Mouse (Mus musculus): ENCODE results near the gene Kcnk18. TPM values are rescaled to one million over a fixed set of nuclear protein-coding genes. Genes with fewer than 3 reads are reported as not detected.

The Kcnk18 gene
- total RNA-seq, 2 experiments from 2014 or later: not detected

GRCm38 (mm10) chr19:59216891-59217290, 2.1 kb upstream of the Kcnk18 start:
- intact Hi-C loops (cut with DNase I): no loop called here
- no peak for DNase-seq

- intact Hi-C loops (cut with DNase I): no loop called here
- DNase-seq: no peak
These were observed 2.1 kb downstream of the Kcnk18 start for GRCm38 (mm10) chr19:59221131-59221530.

- intact Hi-C loops (cut with DNase I): no loop called here
- no peak for DNase-seq
These were observed 9.4 kb downstream of the Kcnk18 start for GRCm38 (mm10) chr19:59228376-59228775.

- intact Hi-C loops (cut with DNase I): no loop called here
These were observed 13.8 kb downstream of the Kcnk18 start for GRCm38 (mm10) chr19:59232786-59233185.

GRCm38 (mm10) chr19:59235001-59235400, 16.0 kb downstream of the Kcnk18 start:
- DNase-seq: no peak
- intact Hi-C loops (cut with DNase I): no loop called here

More at GRCm38 (mm10) chr19:59232786-59233185, 13.8 kb downstream of the Kcnk18 start:
- no peak for DNase-seq

GRCm38 (mm10) chr19:59236046-59236445, 17.0 kb downstream of the Kcnk18 start:
- intact Hi-C loops (cut with DNase I): no loop called here
- no peak for DNase-seq

- intact Hi-C loops (cut with DNase I): no loop called here
- DNase-seq: no peak
These were observed 19.6 kb downstream of the Kcnk18 start for GRCm38 (mm10) chr19:59238630-59239029.

- intact Hi-C loops (cut with DNase I): no loop called here
- peak; percentile 70 to 87 for DNase-seq
These were observed 20.3 kb downstream of the Kcnk18 start for GRCm38 (mm10) chr19:59239124-59239817.

- DNase-seq: no peak
- intact Hi-C loops (cut with DNase I): loop anchor here (5.0 to 10.0 kb wide), 2 partner anchors 75 to 143 kb away; no protein-coding TSS in a partner anchor
These were observed 23.0 kb downstream of the Kcnk18 start for GRCm38 (mm10) chr19:59241987-59242386.

GRCm38 (mm10) chr19:59243057-59243456, 24.0 kb downstream of the Kcnk18 start:
- DNase-seq: no peak
- intact Hi-C loops (cut with DNase I): loop anchor here (5.0 to 10.0 kb wide), 2 partner anchors 74 to 142 kb away; no protein-coding TSS in a partner anchor

GRCm38 (mm10) chr19:59248144-59248543, 29.1 kb downstream of the Kcnk18 start:
- DNase-seq: no peak
- intact Hi-C loops (cut with DNase I): loop anchor here (5.0 to 10.0 kb wide), 2 partner anchors 54 to 137 kb away; no protein-coding TSS in a partner anchor

- DNase-seq: no peak
- intact Hi-C loops (cut with DNase I): loop anchor here (5.0 to 10.0 kb wide), 2 partner anchors 54 to 136 kb away; no protein-coding TSS in a partner anchor
These were observed 29.7 kb downstream of the Kcnk18 start for GRCm38 (mm10) chr19:59248553-59249286.

GRCm38 (mm10) chr19:59252651-59253050, 33.6 kb downstream of the Kcnk18 start:
- no peak for DNase-seq
- intact Hi-C loops (cut with DNase I): no loop called here

- DNase-seq: no peak
- intact Hi-C loops (cut with DNase I): no loop called here
These were observed 40.6 kb downstream of the Kcnk18 start for GRCm38 (mm10) chr19:59259633-59260032.

- no peak for DNase-seq
- intact Hi-C loops (cut with DNase I): no loop called here
These were observed 41.9 kb downstream of the Kcnk18 start, which contains the start of gene Slc18a2 for GRCm38 (mm10) chr19:59260718-59261442. TSS of gene Slc18a2 (plus strand) at chr19:59260896.

GRCm38 (mm10) chr19:59261604-59262003, 42.6 kb downstream of the Kcnk18 start:
- no peak for DNase-seq
- intact Hi-C loops (cut with DNase I): no loop called here

GRCm38 (mm10) chr19:59263171-59263570, 44.2 kb downstream of the Kcnk18 start:
- intact Hi-C loops (cut with DNase I): no loop called here
- DNase-seq: no peak

GRCm38 (mm10) chr19:59264838-59265532, 46.0 kb downstream of the Kcnk18 start:
- DNase-seq: no peak
- intact Hi-C loops (cut with DNase I): no loop called here

GRCm38 (mm10) chr19:59265907-59266306, 46.9 kb downstream of the Kcnk18 start:
- intact Hi-C loops (cut with DNase I): no loop called here
- no peak for DNase-seq

GRCm38 (mm10) chr19:59267417-59267963, 48.5 kb downstream of the Kcnk18 start:
- no peak for DNase-seq
- intact Hi-C loops (cut with DNase I): no loop called here

Measured in gastrocnemius, postnatal 36 days (tissue).